Mouse (Mus musculus) testis, adult 2 months (tissue): ENCODE results near the gene Dclre1b. TPM values are rescaled to one million over a fixed set of nuclear protein-coding genes. Genes with fewer than 3 reads are reported as not detected.
"Not testable (repeated sequence)": the region's sequence is repeated elsewhere in the genome, so short reads cannot be mapped to it uniquely, and the experiment has no call there.

Experiments
- H3K27ac ChIP-seq: fragments of 200-500 bp; 2 replicates; pipeline ENCODE4 v1.5.1; 2012; ENCODE audit warnings: low read depth, low read length; ENCODE audit not compliant: control insufficient read depth, insufficient read depth
- H3K27me3 ChIP-seq: fragments of 200-500 bp; 2 replicates; pipeline ENCODE4 v1.6.1; 2012; ENCODE audit warnings: mild to moderate bottlenecking, low read length, moderate library complexity; ENCODE audit not compliant: control insufficient read depth, insufficient read depth
- H3K36me3 ChIP-seq: fragments of 200-500 bp; 2 replicates; pipeline ENCODE4 v1.6.1; 2012; ENCODE audit warnings: mild to moderate bottlenecking, low read length; ENCODE audit not compliant: control insufficient read depth, insufficient read depth
- H3K4me1 ChIP-seq: fragments of 200-500 bp; 2 replicates; pipeline ENCODE4 v1.6.1; 2012; ENCODE audit warnings: low read length; ENCODE audit not compliant: control insufficient read depth, insufficient read depth
- H3K4me3 ChIP-seq: fragments of 200-500 bp; 2 replicates; pipeline ENCODE4 v1.5.1; 2012; ENCODE audit warnings: low read depth, mild to moderate bottlenecking, low read length, moderate library complexity, mixed read lengths; ENCODE audit not compliant: control insufficient read depth
- CTCF ChIP-seq: fragments of 200-500 bp; IDR thresholded peaks from 2 replicates; pipeline ENCODE4 v1.5.1; 2012; ENCODE audit warnings: low read depth, mild to moderate bottlenecking, inconsistent platforms, low read length, moderate library complexity; ENCODE audit not compliant: control insufficient read depth, insufficient read depth, insufficient replicate concordance
- POLR2A ChIP-seq: fragments of 200-500 bp; IDR thresholded peaks from 2 replicates; pipeline ENCODE4 v1.6.1; 2012; ENCODE audit warnings: low read depth, mild to moderate bottlenecking, inconsistent platforms, low read length, moderate library complexity; ENCODE audit not compliant: control insufficient read depth
- polyA plus RNA-seq: library from polyadenylated mRNA; depleted of rRNA; stranded (reverse); fragments of >200 nt; gene quantifications from 2 replicates; pipeline ENCODE4 v1.2.3, GENCODE M21; 2012

The Dclre1b gene
- polyA plus RNA-seq, 1 experiment, result 7.6 TPM

DNA sequence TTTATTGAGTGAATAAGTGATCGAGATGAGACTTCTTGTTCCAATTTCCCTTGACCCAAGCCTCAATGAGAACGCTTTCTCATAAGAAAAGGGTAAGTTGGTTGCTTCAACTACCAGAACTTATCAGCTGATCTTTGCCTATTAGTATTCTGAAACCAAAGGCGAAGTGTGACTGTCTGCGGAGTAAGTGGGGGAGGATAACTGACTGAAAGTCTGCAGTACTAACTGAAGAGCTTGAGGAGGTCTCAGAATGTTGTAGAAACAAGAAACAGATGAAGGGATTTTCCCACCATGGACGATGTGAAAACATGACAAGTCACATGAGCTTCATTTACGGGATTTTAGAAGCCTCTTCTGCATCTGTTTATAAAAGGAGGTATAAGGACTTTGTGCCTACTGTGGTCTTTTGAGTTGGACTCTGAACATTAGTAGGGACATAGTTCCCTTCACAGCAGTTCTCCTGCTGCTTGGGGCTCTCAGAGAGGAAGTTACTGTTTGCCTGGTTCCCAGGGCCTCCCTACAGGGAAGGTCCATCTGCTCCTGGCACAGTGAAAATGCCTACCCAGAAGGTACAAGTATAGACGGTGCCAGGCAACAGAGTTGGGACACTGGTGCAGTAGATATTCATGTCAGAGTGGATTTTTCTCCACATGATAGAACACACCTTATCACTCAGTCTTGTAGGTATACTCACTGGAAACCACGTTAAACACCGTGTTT is 41.6 kb upstream of the Dclre1b start:
- TF ChIP-seq CTCF (no peak), POLR2A (no peak)

DNA sequence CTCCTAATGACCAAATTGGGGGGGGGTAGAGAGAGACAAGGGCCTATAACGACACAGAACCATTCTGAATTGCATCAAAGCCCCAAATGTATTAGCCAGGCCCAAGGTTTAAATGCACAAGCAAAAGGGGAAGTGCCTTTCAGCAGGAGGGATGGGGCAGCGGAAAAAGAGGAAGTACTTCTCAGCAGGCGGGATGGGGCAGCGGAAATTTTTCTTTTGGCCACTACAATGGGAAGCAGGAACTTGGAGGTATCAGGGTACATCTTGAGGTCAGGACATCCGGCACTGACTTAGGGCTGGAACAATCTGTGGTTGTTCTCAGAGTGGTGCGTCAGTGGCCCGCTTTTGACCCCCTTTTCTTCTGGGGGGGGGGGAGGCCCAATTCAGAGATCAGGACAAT is 31.7 kb upstream of the Dclre1b start:
- H3K4me1 ChIP-seq, H3K27me3 ChIP-seq, H3K27ac ChIP-seq, H3K4me3 ChIP-seq, H3K36me3 ChIP-seq: not testable (repeated sequence)

More for the DNA sequence above, 41.6 kb upstream of the Dclre1b start:
- Histone ChIP-seq H3K36me3 (no peaks in the 10 kb centered on the region), H3K4me1 (no peaks in the 10 kb centered on the region), H3K4me3 (no peak overlapping the region), H3K27me3 (no peaks in the 10 kb centered on the region), H3K27ac (no peak overlapping the region)

DNA sequence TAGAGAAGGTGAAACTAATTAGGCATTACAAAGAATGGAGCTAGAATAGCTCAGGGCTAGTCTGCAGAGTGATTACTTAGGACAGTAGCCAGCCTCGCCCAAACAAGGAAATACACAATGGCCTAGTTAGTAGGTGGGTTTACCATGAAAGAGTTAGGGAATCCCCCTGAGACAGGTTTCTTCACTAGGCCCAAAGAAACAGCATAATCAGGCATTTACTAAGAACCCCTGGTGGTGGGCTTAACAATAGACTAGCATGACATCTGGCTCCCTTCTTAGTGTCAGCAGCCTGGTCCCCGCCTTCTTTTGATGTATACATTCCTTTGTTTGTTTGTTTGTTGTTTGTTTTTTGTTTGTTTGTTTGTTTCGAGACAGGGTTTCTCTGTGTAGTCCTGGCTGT is 31.0 kb upstream of the Dclre1b start:
- not testable (repeated sequence) for H3K27me3 ChIP-seq, H3K4me3 ChIP-seq, H3K4me1 ChIP-seq, H3K27ac ChIP-seq, H3K36me3 ChIP-seq

DNA sequence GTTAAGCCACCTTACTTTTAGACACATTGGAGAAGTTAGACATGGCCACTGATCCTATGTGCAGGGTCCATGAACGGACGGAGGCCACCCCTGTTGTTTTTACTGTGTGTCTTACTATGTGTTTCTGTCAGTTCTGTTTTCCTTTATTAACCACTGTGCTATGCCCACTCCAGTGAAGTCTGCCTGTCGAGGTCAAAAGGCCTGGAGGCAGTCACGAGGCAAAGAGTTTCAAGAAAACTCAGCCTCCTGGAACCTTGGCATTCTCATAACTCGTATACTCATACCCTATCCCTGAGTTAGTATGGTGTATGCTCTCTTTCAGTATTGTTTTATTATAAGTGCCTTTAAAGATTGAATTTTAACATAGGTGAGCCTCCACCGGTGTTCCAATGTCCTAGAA is 30.5 kb upstream of the Dclre1b start:
- no peaks in the 10 kb centered on the region for H3K27me3 ChIP-seq
- no peak overlapping the region for H3K27ac ChIP-seq
- H3K4me3 ChIP-seq, result no peak overlapping the region
- no peaks in the 10 kb centered on the region for H3K36me3 ChIP-seq
- H3K4me1 ChIP-seq, result no peaks in the 10 kb centered on the region
- no peak for TF ChIP-seq POLR2A
- TF ChIP-seq CTCF, result no peak

DNA sequence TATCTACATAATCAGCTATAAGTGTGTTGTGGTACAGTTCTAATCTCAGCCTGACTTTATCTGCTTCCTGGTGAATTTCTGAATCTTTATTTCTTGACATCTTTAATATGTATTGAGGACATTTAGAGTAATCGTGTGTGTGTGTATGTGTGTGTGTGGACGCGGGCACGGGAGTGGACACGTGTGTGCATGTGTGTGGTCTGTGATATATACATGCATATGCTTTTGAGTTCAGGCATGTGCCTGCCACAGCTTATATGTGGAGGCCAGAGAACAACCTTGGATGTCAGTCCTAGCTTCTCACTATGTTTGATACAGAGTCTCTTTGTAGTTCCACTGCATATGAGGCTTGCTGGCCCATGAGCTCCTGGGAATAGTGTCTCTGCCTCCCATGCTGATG is 27.2 kb upstream of the Dclre1b start:
- no peaks in the 10 kb centered on the region for H3K27me3 ChIP-seq
- no peak overlapping the region for H3K27ac ChIP-seq
- TF ChIP-seq CTCF (no peak), POLR2A (no peak)
- no peak overlapping the region for H3K4me3 ChIP-seq
- H3K4me1 ChIP-seq, result no peaks in the 10 kb centered on the region
- no peaks in the 10 kb centered on the region for H3K36me3 ChIP-seq

DNA sequence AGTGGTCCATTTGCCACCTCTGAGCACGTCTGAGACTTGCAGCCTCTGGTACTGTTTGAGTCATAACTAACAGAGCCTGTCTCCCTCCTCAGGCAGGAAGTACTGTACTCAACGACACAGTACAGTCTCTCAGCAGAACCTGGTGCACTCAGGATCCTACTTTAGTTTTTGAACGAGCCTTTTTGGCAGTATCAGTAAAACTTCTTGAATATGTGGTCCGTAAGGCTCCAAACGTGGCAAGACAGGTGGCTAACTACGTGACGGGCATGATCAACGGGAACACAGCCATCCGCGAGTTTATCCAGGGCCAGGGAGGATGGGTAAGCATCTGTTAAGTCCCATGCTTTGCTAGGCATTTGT is 26.7 kb upstream of the Dclre1b start:
- no peak for TF ChIP-seq POLR2A
- TF ChIP-seq CTCF, result no peak
- Histone ChIP-seq H3K4me3 (no peak overlapping the region), H3K27ac (no peak overlapping the region), H3K27me3 (no peaks in the 10 kb centered on the region), H3K4me1 (no peaks in the 10 kb centered on the region), H3K36me3 (no peaks in the 10 kb centered on the region)

DNA sequence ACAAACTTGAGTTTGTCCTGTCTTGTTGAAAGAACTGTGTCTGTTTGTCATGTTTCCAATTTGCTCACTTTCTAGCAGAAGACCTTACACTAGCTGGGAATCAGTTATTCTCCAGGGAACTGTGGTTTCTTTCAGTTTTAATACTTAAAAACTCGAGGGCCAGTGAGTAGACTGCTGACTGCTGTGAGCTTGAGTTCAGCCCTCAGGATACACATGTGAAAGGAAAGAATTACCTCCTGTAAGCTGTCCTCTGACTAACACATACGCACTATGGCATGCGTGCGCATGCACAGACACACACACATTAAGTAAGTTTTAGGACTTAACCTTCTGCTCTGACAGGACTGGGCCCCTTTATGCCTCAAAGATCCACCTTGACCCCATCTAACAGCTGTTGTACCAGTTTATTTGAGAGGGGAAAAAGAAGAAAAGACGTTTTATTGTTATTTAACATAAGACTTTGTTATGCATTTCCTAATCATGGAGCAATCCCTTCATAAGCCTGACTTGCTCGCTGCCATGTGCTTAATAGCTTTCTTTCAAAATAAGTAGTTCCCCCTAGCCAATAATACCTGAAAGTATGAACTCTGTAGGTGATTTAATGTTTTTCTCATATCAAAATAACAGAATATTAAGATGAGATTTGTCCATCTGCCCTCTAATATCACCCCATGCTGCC is 26.2 kb upstream of the Dclre1b start:
- Histone ChIP-seq H3K36me3 (no peaks in the 10 kb centered on the region), H3K4me3 (no peak overlapping the region), H3K27me3 (no peaks in the 10 kb centered on the region), H3K27ac (no peak overlapping the region), H3K4me1 (no peaks in the 10 kb centered on the region)
- no peak for TF ChIP-seq POLR2A

DNA sequence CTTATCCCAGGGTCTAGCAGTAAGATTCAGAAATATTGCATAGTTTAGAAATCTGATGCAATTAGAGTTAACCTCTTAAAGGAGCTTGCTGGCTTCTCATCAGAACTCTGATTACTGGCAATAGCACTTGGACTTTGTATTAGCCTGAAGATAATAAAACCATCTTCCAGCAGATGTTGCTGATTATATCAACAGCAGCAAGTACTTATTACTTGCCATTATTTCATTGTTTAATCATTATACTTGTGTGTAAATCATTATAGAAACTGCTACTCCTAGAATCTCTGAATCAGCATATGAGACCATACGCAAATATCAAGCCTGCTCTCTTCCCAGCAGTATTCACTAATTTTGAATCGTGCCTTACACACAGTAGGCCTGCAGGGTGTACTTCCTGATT is 24.8 kb upstream of the Dclre1b start:
- H3K4me1 ChIP-seq, result no peaks in the 10 kb centered on the region
- H3K36me3 ChIP-seq, result no peaks in the 10 kb centered on the region
- TF ChIP-seq POLR2A (no peak), CTCF (no peak)
- H3K27ac ChIP-seq, result no peak overlapping the region
- H3K4me3 ChIP-seq, result no peak overlapping the region
- no peaks in the 10 kb centered on the region for H3K27me3 ChIP-seq
